Mouse (Mus musculus) spleen, adult 2 months (tissue): ENCODE measurements around the gene Sirt4. TPM values are rescaled to one million over a fixed set of nuclear protein-coding genes. Genes with fewer than 3 reads are reported as not detected.

Experiments
- DNase-seq, 2 experiments: peaks; one replicate each; pipeline versions ENCODE4 v3.0.0 to v3.0.0-alpha.2; 2012 to 2021; ENCODE audit warnings: low spot score in 2 of 2, low read depth in 1 of 2
- H3K27ac ChIP-seq: fragments of 200-500 bp; 2 replicates; pipeline ENCODE4 v1.5.1; 2012; ENCODE audit warnings: low read length, inconsistent platforms; ENCODE audit not compliant: insufficient read depth
- H3K27me3 ChIP-seq: fragments of 200-500 bp; 2 replicates; pipeline ENCODE4 v1.6.1; 2012; ENCODE audit warnings: mild to moderate bottlenecking, moderate library complexity, low read length, inconsistent platforms; ENCODE audit not compliant: control insufficient read depth, insufficient read depth
- H3K36me3 ChIP-seq: fragments of 200-500 bp; 2 replicates; pipeline ENCODE4 v1.6.1; 2012; ENCODE audit warnings: mild to moderate bottlenecking, low read length, inconsistent platforms; ENCODE audit not compliant: control insufficient read depth, insufficient read depth
- H3K4me1 ChIP-seq: fragments of 200-500 bp; 2 replicates; pipeline ENCODE4 v1.6.1; 2011; ENCODE audit warnings: inconsistent platforms; ENCODE audit not compliant: control insufficient read depth, insufficient read depth, insufficient read length
- H3K4me3 ChIP-seq: fragments of 200-500 bp; 2 replicates; pipeline ENCODE4 v1.5.1; 2011; ENCODE audit warnings: mild to moderate bottlenecking, inconsistent platforms; ENCODE audit not compliant: insufficient read depth, insufficient read length; ENCODE audit errors: extremely low read depth
- CTCF ChIP-seq: fragments of 200-500 bp; IDR thresholded peaks from 2 replicates; pipeline ENCODE4 v1.5.1; 2011; ENCODE audit warnings: mild to moderate bottlenecking, inconsistent platforms; ENCODE audit not compliant: insufficient read depth, insufficient read length, insufficient replicate concordance; ENCODE audit errors: extremely low read depth
- POLR2A ChIP-seq: fragments of 200-500 bp; IDR thresholded peaks from 2 replicates; pipeline ENCODE4 v1.6.1; 2011; ENCODE audit warnings: low read depth, low read length, inconsistent platforms
- WGBS: fragments of 180-500 bp; shearing (Covaris S2); methylation state at CpG from one replicate; pipeline ENCODE4 v1.1.7; 2018; 5-methylcytosine and 5-hydroxymethylcytosine counted together
- polyA plus RNA-seq: library from polyadenylated mRNA; depleted of rRNA; stranded (reverse); fragments of >200 nt; gene quantifications from 2 replicates; pipeline ENCODE4 v1.2.3, GENCODE M21; 2012

Gene Sirt4
- polyA plus RNA-seq, 1 experiment = 19.6 TPM

GRCm38 (mm10) chr5:115526456-115527202 lies 42.1 kb upstream of the Sirt4 start:
- Histone ChIP-seq H3K4me3 (no peak overlapping the region), H3K4me1 (peaks cover 22% of the 10 kb centered on the region), H3K27me3 (no peaks in the 10 kb centered on the region), H3K27ac (no peak overlapping the region), H3K36me3 (no peaks in the 10 kb centered on the region)
- 80% methylated on average over 17 of the region's 17 CpGs for WGBS
- DNase-seq = no peak
- TF ChIP-seq POLR2A = no peak
- TF ChIP-seq CTCF = no peak

- H3K27ac ChIP-seq = no peak overlapping the region
- H3K27me3 ChIP-seq = no peaks in the 10 kb centered on the region
- no peaks in the 10 kb centered on the region for H3K36me3 ChIP-seq
- H3K4me3 ChIP-seq = no peak overlapping the region
- TF ChIP-seq POLR2A (no peak), CTCF (no peak)
- DNase-seq = no peak
- WGBS = 84% methylated on average over 9 of the region's 9 CpGs
- H3K4me1 ChIP-seq = peaks cover 28% of the 10 kb centered on the region
Measured at GRCm38 (mm10) chr5:115525943-115526342, 41.4 kb upstream of the Sirt4 start.

GRCm38 (mm10) chr5:115525416-115525815 lies 40.9 kb upstream of the Sirt4 start:
- WGBS = 74% methylated on average over 4 of the region's 4 CpGs
- Histone ChIP-seq H3K27ac (no peak overlapping the region), H3K27me3 (no peaks in the 10 kb centered on the region), H3K4me1 (peaks cover 30% of the 10 kb centered on the region), H3K4me3 (no peak overlapping the region), H3K36me3 (no peaks in the 10 kb centered on the region)
- TF ChIP-seq CTCF = no peak
- TF ChIP-seq POLR2A = no peak
- DNase-seq = no peak

- no peaks in the 10 kb centered on the region for H3K36me3 ChIP-seq
- no peaks in the 10 kb centered on the region for H3K27me3 ChIP-seq
- H3K4me3 ChIP-seq = no peak overlapping the region
- TF ChIP-seq CTCF (no peak), POLR2A (no peak)
- DNase-seq = no peak
- peaks cover 24% of the 10 kb centered on the region for H3K4me1 ChIP-seq
- 64% methylated on average over 12 of the region's 12 CpGs for WGBS
- H3K27ac ChIP-seq = no peak overlapping the region
Measured at GRCm38 (mm10) chr5:115524471-115524870, 39.9 kb upstream of the Sirt4 start.

GRCm38 (mm10) chr5:115523971-115524370 lies 39.4 kb upstream of the Sirt4 start:
- no peak overlapping the region; the same call in 1 of the 2 replicates for H3K27ac ChIP-seq
- H3K36me3 ChIP-seq = no peaks in the 10 kb centered on the region
- H3K27me3 ChIP-seq = no peaks in the 10 kb centered on the region
- 57% methylated on average over 15 of the region's 15 CpGs for WGBS
- TF ChIP-seq CTCF = no peak
- DNase-seq = no peak
- peaks cover 24% of the 10 kb centered on the region for H3K4me1 ChIP-seq
- H3K4me3 ChIP-seq = no peak overlapping the region

GRCm38 (mm10) chr5:115522981-115523499 lies 38.5 kb upstream of the Sirt4 start:
- no peaks in the 10 kb centered on the region for H3K36me3 ChIP-seq
- no peaks in the 10 kb centered on the region for H3K27me3 ChIP-seq
- 87% methylated on average over 15 of the region's 15 CpGs for WGBS
- DNase-seq = no peak
- H3K4me1 ChIP-seq = peaks cover 25% of the 10 kb centered on the region
- no peak overlapping the region for H3K27ac ChIP-seq
- TF ChIP-seq CTCF (no peak), POLR2A (no peak)
- no peak overlapping the region for H3K4me3 ChIP-seq

- Histone ChIP-seq H3K4me3 (no peak overlapping the region), H3K27ac (no peak overlapping the region), H3K36me3 (no peaks in the 10 kb centered on the region), H3K4me1 (peaks cover 26% of the 10 kb centered on the region), H3K27me3 (no peaks in the 10 kb centered on the region)
- WGBS = 93% methylated on average over 4 of the region's 4 CpGs
- DNase-seq = no peak
- TF ChIP-seq CTCF (no peak), POLR2A (no peak)
Measured at GRCm38 (mm10) chr5:115522531-115522930, 38.0 kb upstream of the Sirt4 start.
